Mouse (Mus musculus): ENCODE results near the gene Lmna.

DNA sequence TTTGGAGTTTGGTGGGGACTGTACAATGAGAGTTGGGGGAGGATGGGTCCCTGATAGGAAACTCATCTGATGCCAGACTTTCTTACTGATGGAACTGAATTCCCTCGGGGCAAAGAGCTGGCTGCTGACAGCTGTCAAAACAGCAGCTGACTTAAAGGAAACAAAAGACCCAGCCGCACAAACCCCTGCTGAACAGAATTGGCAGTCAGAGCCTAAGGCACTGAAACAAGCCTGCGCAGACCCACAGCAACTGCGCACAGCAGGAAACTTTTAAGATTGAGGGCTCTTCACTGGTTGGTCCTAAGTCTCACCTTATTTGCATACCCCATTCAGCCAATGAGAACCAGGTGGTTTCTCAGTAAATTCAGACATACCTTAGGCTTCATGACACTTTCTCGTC lies 36.7 kb downstream of the Lmna start:
- TF ChIP-seq CTCF (IDR thresholded peaks at IDR 0.05; ENCODE audit: low read depth) (no peak), EP300 (optimal IDR thresholded peaks at IDR 0.05) (no peak)

Data from stomach, postnatal 0 days (tissue).